Mouse (Mus musculus) small intestine, adult 2 months (tissue): ENCODE results near the gene Racgap1. TPM values are rescaled to one million over a fixed set of nuclear protein-coding genes. Genes with fewer than 3 reads are reported as not detected.

Experiments used
- H3K27ac ChIP-seq: fragments of 200-500 bp; 2 replicates; pipeline ENCODE4 v1.5.1; 2012; ENCODE audit warnings: low read depth, low read length, control low read depth, inconsistent platforms; ENCODE audit not compliant: insufficient read depth
- H3K27me3 ChIP-seq: fragments of 200-500 bp; 2 replicates; pipeline ENCODE4 v1.6.1; 2012; ENCODE audit warnings: mild to moderate bottlenecking, moderate library complexity, low read length, inconsistent platforms; ENCODE audit not compliant: control insufficient read depth, insufficient read depth
- H3K36me3 ChIP-seq: fragments of 200-500 bp; 2 replicates; pipeline ENCODE4 v1.6.1; 2012; ENCODE audit warnings: mild to moderate bottlenecking, low read length, control low read depth, inconsistent platforms; ENCODE audit not compliant: control insufficient read depth, insufficient read depth
- H3K4me1 ChIP-seq: fragments of 200-500 bp; 2 replicates; pipeline ENCODE4 v1.6.1; 2012; ENCODE audit warnings: low read length, inconsistent platforms, mixed read lengths; ENCODE audit not compliant: control insufficient read depth, insufficient read depth, insufficient read length
- H3K4me3 ChIP-seq: fragments of 200-500 bp; 2 replicates; pipeline ENCODE4 v1.5.1; 2012; ENCODE audit warnings: low read depth, mild to moderate bottlenecking, control low read depth, inconsistent platforms, low read length, moderate library complexity
- CTCF ChIP-seq: fragments of 200-500 bp; IDR thresholded peaks from 2 replicates; pipeline ENCODE4 v1.5.1; 2012; ENCODE audit warnings: low read depth, mild to moderate bottlenecking, control low read depth, inconsistent platforms, low read length, moderate library complexity, mixed read lengths; ENCODE audit not compliant: insufficient replicate concordance, insufficient read length; ENCODE audit errors: extremely low read depth
- POLR2A ChIP-seq: fragments of 200-500 bp; IDR thresholded peaks from 2 replicates; pipeline ENCODE4 v1.6.1; 2012; ENCODE audit warnings: low read depth, mild to moderate bottlenecking, control low read depth, inconsistent platforms, low read length, moderate library complexity
- WGBS: fragments of 180-500 bp; shearing (Covaris S2); methylation state at CpG from one replicate; pipeline ENCODE4 v1.1.7; 2018; 5-methylcytosine and 5-hydroxymethylcytosine counted together
- polyA plus RNA-seq: library from polyadenylated mRNA; depleted of rRNA; stranded (reverse); fragments of >200 nt; gene quantifications from 2 replicates; pipeline ENCODE4 v1.2.3, GENCODE M21; 2012

The Racgap1 gene
- polyA plus RNA-seq, 1 experiment = 12.5 TPM

DNA sequence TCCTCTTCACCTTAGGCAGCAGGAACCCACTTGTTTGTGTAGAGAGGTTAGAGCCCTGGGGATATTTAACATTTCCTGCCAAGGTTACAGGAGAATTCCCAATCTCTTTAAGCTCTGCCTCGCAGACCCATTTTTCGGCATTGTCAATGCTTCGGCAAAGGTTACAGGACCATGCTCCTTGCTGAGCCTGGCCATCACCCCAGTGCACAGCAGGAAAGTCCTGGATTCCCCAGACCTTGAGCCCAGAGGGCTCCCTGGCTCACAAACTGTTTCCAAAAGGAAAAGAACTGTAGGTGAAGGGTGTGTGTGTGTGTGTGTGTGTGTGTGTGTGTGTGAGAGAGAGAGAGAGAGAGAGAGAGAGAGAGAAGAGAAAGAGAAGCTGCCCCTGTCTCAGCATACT, 23.4 kb upstream of the Racgap1 start:
- Histone ChIP-seq H3K4me1 (no peaks in the 10 kb centered on the region), H3K27me3 (peaks cover 13% of the 10 kb centered on the region), H3K4me3 (no peak overlapping the region), H3K36me3 (no peaks in the 10 kb centered on the region), H3K27ac (no peak overlapping the region)
- 91% methylated on average over 3 of the region's 3 CpGs for WGBS
- TF ChIP-seq CTCF (no peak), POLR2A (no peak)

DNA sequence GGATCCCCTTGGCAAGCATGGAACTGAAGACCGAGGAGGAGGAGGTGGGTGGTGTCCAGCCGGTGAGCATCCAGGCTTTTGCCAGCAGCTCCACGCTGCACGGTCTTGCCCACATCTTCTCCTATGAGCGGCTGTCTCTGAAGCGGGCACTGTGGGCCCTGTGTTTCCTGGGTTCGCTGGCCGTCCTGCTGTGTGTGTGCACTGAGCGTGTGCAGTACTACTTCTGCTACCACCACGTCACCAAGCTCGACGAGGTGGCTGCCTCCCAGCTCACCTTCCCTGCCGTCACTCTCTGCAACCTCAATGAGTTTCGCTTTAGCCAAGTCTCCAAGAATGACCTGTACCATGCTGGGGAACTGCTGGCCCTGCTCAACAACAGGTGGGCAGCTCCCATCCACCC, 20.3 kb upstream of the Racgap1 start:
- WGBS = 67% methylated on average over 14 of the region's 14 CpGs
- no peaks in the 10 kb centered on the region for H3K4me1 ChIP-seq
- TF ChIP-seq CTCF (no peak), POLR2A (no peak)
- peaks cover 15% of the 10 kb centered on the region for H3K27me3 ChIP-seq
- no peak overlapping the region for H3K4me3 ChIP-seq
- no peaks in the 10 kb centered on the region for H3K36me3 ChIP-seq
- H3K27ac ChIP-seq = no peak overlapping the region

- no peaks in the 10 kb centered on the region for H3K36me3 ChIP-seq
- H3K4me3 ChIP-seq = peak overlapping the region; percentile 46
- WGBS = 10% methylated on average over 14 of the region's 17 CpGs
- no peak for TF ChIP-seq POLR2A
- TF ChIP-seq CTCF = no peak
- H3K4me1 ChIP-seq = no peaks in the 10 kb centered on the region
- H3K27ac ChIP-seq = no peak overlapping the region
- peaks cover 21% of the 10 kb centered on the region for H3K27me3 ChIP-seq
These were observed 19.7 kb upstream of the Racgap1 start for GRCm38 (mm10) chr15:99670964-99671670.

GRCm38 (mm10) chr15:99670154-99670821, 18.8 kb upstream of the Racgap1 start, which contains the start of gene Asic1:
Gene Asic1 (plus strand): TSS chr15:99670368.
- Histone ChIP-seq H3K36me3 (no peaks in the 10 kb centered on the region), H3K4me1 (no peaks in the 10 kb centered on the region), H3K27me3 (peaks cover 28% of the 10 kb centered on the region), H3K4me3 (peak within 1 kb of the TSS; percentile 46), H3K27ac (no peak within 1 kb of the TSS)
- TF ChIP-seq CTCF (no peak), POLR2A (no peak)
- 1% methylated on average over 74 of the region's 74 CpGs for WGBS

DNA sequence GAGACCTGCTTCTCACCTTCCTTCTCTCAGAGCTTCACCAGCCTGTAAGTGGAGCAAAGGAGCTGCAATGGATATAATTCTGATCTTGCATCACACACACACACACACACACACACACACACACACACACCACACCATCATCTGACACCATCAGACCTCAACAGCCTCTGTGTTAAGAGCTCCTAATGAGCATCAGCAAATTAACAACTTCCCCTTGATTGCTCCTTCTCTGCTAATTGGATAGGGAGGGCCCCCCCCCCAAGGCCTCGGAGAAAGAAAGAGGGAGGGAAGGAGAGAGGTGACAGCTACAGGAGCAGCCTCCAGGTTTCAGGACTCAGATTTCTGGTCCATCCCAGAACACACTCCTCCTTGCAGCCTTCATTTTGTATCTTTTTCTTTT, 17.9 kb upstream of the Racgap1 start:
- no peak overlapping the region for H3K27ac ChIP-seq
- H3K4me3 ChIP-seq = no peak overlapping the region
- peaks cover 37% of the 10 kb centered on the region for H3K27me3 ChIP-seq
- H3K36me3 ChIP-seq = no peaks in the 10 kb centered on the region
- H3K4me1 ChIP-seq = peaks cover 7% of the 10 kb centered on the region
- TF ChIP-seq CTCF (no peak), POLR2A (no peak)
- 5% methylated on average over 1 of the region's 1 CpGs for WGBS

GRCm38 (mm10) chr15:99668881-99669280, 17.4 kb upstream of the Racgap1 start:
- 5% methylated on average over 12 of the region's 12 CpGs for WGBS

GRCm38 (mm10) chr15:99667544-99667943, 16.1 kb upstream of the Racgap1 start:
- TF ChIP-seq CTCF = no peak
- TF ChIP-seq POLR2A = no peak
- Histone ChIP-seq H3K36me3 (no peaks in the 10 kb centered on the region), H3K4me3 (no peak overlapping the region), H3K4me1 (peaks cover 8% of the 10 kb centered on the region), H3K27me3 (peaks cover 41% of the 10 kb centered on the region), H3K27ac (no peak overlapping the region)
- WGBS = 98% methylated on average over 2 of the region's 2 CpGs

More at GRCm38 (mm10) chr15:99668881-99669280, 17.4 kb upstream of the Racgap1 start:
- TF ChIP-seq CTCF (peak; percentile 88), POLR2A (no peak)
- Histone ChIP-seq H3K27ac (no peak overlapping the region), H3K4me3 (no peak overlapping the region), H3K36me3 (no peaks in the 10 kb centered on the region), H3K27me3 (peaks cover 39% of the 10 kb centered on the region), H3K4me1 (peaks cover 8% of the 10 kb centered on the region)
